Mouse (Mus musculus): ENCODE measurements around the gene Emsy. TPM values are rescaled to one million over a fixed set of nuclear protein-coding genes. Genes with fewer than 3 reads are reported as not detected.

The Emsy gene
- polyA plus RNA-seq, 1 experiment from 2014 or later = 41.5 TPM

DNA sequence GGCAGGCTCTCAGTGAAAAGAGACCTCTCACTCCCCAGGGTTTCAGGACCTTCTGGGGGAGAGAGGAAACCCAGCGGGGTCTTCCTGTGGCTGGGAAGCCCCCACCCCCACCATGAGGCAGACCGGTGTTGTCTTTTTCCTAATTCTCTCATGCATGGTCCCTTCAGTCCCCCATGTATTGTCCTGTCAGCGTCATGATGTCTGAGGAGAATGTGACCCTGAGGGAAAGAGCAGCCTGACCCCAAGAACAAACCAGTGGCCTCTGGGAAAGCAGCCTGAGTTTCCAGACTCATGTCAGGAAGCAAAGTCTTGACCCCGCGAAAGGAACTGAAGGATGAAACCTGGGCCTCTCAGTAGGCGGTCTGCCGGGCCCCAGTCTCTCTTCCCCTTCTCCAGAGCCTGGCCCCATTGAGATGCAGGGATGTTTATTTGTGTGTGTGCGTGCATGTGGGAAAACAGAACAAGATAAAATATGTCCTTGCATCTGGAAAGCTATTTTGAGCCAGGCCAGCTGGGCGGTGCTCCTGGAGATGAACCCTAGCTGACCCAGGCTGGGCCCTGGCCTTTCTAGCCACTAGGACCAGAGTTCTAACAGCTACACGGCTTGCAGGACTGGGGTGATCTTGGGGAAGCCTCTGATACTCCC, 84.2 kb downstream of the Emsy start:
- WGBS = 34% methylated on average over 10 of the region's 10 CpGs
- ATAC-seq (ENCODE audit: low FRiP score, low read depth) = no peak
- Histone ChIP-seq H3K36me3 (no peaks in the 10 kb centered on the region), H3K27me3 (no peaks in the 10 kb centered on the region), H3K4me2 (replicated peaks) (no peak overlapping the region), H3K9me3 (no peaks in the 10 kb centered on the region), H3K4me1 (0 out of 2 replicates have a peak, but pooled peaks cover 6% of the 10 kb centered on the region), H3K4me3 (no peak overlapping the region), H3K9ac (replicated peaks) (no peak overlapping the region), H3K27ac (replicated peaks) (no peak overlapping the region)

DNA sequence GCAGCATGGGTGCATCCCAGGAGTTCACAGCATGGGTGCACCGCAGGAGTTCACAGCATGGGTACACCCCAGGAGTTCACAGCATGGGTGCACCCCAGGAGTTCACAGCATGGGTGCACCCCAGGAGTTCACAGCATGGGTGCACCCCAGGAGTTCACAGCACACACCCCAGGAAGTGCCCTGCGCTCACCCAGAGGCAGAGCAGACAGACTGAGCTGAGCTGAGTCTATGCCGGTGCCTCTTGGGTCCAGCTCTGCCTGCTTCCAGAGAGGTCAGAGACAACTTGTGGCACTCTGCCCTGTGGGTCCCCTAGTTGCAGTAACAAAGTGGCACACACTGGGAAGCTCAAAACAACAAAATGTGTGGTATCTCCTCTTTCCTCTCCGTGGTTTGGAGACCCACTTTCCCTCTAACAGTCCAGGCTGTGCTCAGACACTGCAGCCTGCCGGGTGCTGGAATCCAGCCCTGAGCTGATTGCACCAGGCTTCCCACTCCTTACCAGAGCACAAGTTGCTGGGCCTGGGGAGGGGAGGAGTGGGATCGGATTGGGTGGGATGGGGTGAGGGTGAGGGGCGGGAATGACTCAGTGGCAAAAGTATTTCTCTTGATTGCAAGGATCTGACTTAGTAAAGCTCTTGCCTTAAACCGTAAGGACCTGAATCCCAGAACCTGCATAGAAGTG, 85.6 kb downstream of the Emsy start:
- H3K9me3 ChIP-seq = no peaks in the 10 kb centered on the region
- 66% methylated on average over 8 of the region's 8 CpGs for WGBS
- no peak overlapping the region for H3K27ac ChIP-seq (replicated peaks)
- no peak overlapping the region for H3K4me3 ChIP-seq
- no peak for ATAC-seq (ENCODE audit: low FRiP score, low read depth)
- H3K9ac ChIP-seq (replicated peaks) = no peak overlapping the region
- 0 out of 2 replicates have a peak, but pooled peaks cover 6% of the 10 kb centered on the region for H3K4me1 ChIP-seq
- H3K27me3 ChIP-seq = no peaks in the 10 kb centered on the region
- no peaks in the 10 kb centered on the region for H3K36me3 ChIP-seq
- H3K4me2 ChIP-seq (replicated peaks) = no peak overlapping the region

DNA sequence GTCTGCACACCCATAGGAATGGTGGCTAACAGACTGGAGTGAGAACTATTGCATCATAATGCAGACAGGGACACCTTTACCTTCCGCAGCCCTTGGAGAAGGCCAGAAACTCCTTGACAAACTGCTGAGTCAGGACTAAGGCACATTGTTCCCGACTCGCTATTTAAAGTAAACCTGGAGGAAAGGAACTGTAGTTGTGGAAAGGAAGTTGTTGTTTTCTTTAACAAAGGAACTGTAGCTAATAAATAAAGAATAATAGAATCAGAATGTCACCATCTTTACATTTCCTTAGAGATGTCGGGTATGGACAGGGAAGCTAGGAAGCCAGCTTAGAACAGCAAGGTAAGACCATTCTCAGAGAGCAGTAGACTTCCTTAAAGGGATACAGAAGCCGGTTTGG, 89.5 kb downstream of the Emsy start:
- 57% methylated on average over 5 of the region's 5 CpGs for WGBS
- Histone ChIP-seq H3K4me2 (replicated peaks) (no peak overlapping the region), H3K4me3 (no peak overlapping the region), H3K4me1 (0 out of 2 replicates have a peak, but pooled peaks cover under 1% of the 10 kb centered on the region), H3K27me3 (no peaks in the 10 kb centered on the region), H3K9me3 (no peaks in the 10 kb centered on the region), H3K9ac (replicated peaks) (no peak overlapping the region), H3K27ac (replicated peaks) (no peak overlapping the region), H3K36me3 (no peaks in the 10 kb centered on the region)
- no peak for ATAC-seq (ENCODE audit: low FRiP score, low read depth)

DNA sequence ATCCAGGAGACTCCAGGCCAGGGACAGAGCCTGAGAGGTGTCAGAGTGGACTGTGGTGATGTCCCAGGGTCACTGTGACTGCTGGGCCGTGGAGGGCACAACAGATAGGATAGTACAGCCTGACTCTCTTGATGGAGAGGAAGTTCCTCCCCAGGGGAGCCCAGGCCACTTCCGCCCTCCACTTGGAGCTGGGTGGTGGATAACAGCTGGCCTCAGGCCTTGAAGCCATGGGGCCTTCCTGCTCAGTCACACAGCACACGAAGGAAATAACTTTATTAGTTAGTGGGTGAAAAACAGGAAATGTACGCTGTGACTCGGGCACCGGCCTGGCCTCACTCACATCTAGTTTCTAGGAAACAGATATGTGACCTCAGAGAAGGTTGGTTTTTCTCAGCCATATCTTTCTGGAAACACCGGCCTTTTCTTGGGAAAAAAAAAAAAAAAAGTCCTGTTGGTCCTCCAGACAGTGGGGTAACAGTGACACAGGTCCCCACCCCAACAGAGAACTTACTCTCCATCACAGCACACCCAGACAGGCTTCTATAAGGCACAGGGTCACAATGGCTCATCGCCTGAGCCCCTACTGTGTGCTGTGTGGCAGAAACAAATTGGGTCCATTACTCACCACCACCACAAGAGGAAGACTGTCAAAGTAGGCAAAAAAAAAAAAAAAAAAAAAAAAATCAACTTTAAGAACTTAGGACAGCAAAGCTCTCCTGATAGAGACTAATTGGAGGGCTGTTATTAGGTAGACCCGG, 91.8 kb downstream of the Emsy start:
- Histone ChIP-seq H3K27me3 (no peaks in the 10 kb centered on the region), H3K4me2 (replicated peaks) (no peak overlapping the region), H3K4me3 (no peak overlapping the region), H3K9ac (replicated peaks) (no peak overlapping the region), H3K27ac (replicated peaks) (no peak overlapping the region), H3K36me3 (no peaks in the 10 kb centered on the region), H3K4me1 (no peaks in the 10 kb centered on the region), H3K9me3 (no peaks in the 10 kb centered on the region)
- ATAC-seq (ENCODE audit: low FRiP score, low read depth) = no peak
- 80% methylated on average over 9 of the region's 9 CpGs for WGBS

DNA sequence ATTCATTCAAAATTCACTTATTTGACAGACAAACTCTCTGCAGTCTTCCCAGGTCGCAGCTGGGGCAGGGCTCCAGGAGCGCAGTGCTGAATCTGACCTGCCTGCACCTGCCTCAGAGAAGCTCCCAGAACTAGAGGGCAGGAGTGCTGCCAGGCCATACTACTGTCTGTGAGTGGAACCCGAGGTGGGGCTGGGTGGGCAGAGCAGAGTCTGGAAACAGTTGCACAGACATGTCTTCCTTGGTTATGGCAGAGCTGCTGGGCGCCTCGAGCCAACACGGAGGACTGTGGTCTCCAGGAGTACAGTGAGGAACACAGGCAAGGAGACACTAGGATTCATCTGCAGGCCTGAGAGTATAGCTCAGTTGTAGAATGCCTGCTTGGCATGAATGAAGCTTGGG, 92.6 kb downstream of the Emsy start:
- 94% methylated on average over 6 of the region's 6 CpGs for WGBS
- no peak for ATAC-seq (ENCODE audit: low FRiP score, low read depth)
- Histone ChIP-seq H3K9me3 (no peaks in the 10 kb centered on the region), H3K4me2 (replicated peaks) (no peak overlapping the region), H3K27me3 (no peaks in the 10 kb centered on the region), H3K4me1 (no peaks in the 10 kb centered on the region), H3K9ac (replicated peaks) (no peak overlapping the region), H3K27ac (replicated peaks) (no peak overlapping the region), H3K4me3 (no peak overlapping the region), H3K36me3 (no peaks in the 10 kb centered on the region)

DNA sequence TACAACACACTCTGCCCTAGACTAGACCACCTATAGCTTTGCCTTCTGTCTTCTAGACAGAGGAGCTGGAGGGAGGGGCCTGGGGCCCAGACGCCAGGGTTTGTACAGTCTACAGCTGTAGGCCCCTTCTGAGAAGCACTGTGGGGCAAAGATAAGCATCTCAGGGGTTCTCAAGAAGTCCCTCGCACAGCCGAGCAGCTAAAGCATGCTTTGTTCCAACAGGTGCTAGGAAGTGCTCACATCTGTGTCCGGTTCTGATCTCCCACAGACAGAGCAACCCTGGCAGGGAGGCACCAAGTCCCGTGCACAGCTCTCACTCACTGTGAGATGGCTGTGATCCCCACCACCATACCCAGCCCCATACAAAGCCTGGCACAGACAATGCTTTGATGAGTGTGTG, 93.6 kb downstream of the Emsy start:
- ATAC-seq (ENCODE audit: low FRiP score, low read depth) = no peak
- no peaks in the 10 kb centered on the region for H3K27me3 ChIP-seq
- H3K27ac ChIP-seq (replicated peaks) = no peak overlapping the region
- H3K9me3 ChIP-seq = no peaks in the 10 kb centered on the region
- 82% methylated on average over 5 of the region's 5 CpGs for WGBS
- no peaks in the 10 kb centered on the region for H3K36me3 ChIP-seq
- no peak overlapping the region for H3K4me3 ChIP-seq
- no peak overlapping the region for H3K4me2 ChIP-seq (replicated peaks)
- H3K9ac ChIP-seq (replicated peaks) = no peak overlapping the region
- H3K4me1 ChIP-seq = no peaks in the 10 kb centered on the region

DNA sequence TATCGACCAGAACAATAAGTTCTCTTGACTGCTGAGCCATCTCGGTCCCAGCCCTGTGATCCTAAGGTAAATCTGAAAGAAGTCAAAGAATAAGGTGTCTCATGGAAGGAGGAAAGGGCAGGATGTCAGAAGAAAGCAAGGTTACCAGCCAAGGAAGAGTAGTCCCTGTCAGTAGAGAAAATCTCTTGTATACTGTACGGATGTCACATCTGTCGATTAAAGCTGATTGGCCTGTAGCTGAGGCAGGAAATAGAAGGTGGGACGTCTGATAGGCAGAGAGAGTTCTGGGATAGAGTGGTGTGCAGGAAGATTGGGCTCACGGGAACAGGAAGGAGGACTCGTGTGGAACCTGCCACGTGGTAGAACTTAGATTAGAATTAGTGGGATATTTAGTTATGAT, 94.4 kb downstream of the Emsy start:
- Histone ChIP-seq H3K4me2 (replicated peaks) (no peak overlapping the region), H3K36me3 (no peaks in the 10 kb centered on the region), H3K27me3 (no peaks in the 10 kb centered on the region), H3K9me3 (no peaks in the 10 kb centered on the region), H3K27ac (replicated peaks) (no peak overlapping the region), H3K4me1 (no peaks in the 10 kb centered on the region), H3K4me3 (no peak overlapping the region), H3K9ac (replicated peaks) (no peak overlapping the region)
- no peak for ATAC-seq (ENCODE audit: low FRiP score, low read depth)
- 81% methylated on average over 8 of the region's 8 CpGs for WGBS

DNA sequence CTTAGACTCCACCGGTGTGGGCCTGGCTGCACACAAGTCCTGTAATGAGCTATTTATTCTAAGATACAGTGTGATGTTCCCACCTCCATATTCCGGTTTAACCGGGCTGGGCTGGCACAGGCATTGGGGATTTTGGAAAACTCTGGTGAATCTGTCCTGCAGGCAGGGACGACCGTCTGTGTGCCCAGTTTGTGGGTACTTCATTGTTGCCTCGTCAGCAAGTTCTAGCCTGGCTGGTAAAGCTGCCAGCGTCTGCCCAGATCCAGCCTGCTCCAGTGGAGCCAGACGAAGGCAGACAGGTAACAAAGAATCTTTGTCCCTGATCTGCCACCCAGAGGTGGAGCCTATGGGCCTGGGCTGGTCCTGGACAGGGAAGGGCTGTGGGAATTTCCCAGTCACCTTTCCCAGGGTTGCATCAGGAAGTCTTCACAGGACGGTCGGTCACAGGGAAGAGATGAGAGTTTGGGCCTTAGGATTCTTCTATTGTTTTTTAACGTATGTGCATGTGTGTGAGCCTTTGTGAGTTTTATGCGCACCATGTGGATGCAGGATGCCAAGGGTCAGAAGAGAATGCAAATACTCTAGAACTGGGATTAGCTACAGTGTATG, 94.9 kb downstream of the Emsy start:
- ATAC-seq (ENCODE audit: low FRiP score, low read depth) = no peak
- WGBS = 79% methylated on average over 12 of the region's 12 CpGs

DNA sequence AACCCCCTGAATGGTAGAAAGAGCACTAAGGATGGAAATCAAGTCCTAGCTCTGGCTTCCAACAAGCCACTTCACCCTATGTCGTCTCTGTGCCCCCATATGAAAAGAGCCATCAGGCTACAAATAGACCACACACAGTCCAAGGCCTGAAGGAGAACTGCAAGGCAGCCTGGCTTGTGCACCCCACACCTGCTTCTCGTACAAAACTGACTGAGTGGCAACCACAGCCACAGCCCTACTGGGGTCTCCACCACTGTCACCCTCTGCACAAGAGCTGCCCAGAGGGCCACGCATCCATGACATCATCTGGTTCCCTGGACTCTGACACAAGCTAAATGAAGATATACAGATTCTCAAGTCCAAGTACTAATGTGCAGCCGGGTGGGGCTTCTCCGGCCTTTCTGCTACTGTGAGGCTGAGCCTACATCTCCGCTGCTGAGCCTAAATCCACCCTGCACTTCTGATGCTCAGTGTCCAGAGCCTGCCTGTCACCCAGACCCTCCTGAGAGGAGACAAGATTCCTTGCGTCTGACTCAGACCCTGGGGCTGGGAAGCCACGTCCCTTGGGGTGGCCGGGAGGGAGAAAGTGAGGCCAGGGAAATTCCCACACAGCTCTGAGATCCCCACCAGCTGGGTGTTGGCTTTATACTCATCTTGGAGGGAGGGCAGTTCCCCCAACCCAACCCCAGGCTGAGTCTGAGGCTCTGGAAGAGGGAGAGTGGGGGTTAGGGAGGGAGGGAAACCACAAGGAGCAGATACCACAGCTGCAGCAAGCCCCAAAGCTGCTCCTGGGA, 98.3 kb downstream of the Emsy start:
- H3K4me1 ChIP-seq = no peaks in the 10 kb centered on the region
- no peak overlapping the region for H3K27ac ChIP-seq (replicated peaks)
- no peak overlapping the region for H3K9ac ChIP-seq (replicated peaks)
- H3K27me3 ChIP-seq = no peaks in the 10 kb centered on the region
- H3K9me3 ChIP-seq = no peaks in the 10 kb centered on the region
- H3K36me3 ChIP-seq = no peaks in the 10 kb centered on the region
- no peak overlapping the region for H3K4me3 ChIP-seq
- 79% methylated on average over 9 of the region's 9 CpGs for WGBS
- H3K4me2 ChIP-seq (replicated peaks) = no peak overlapping the region
- ATAC-seq (ENCODE audit: low FRiP score, low read depth) = no peak

More for the DNA sequence above, 94.9 kb downstream of the Emsy start:
- H3K9me3 ChIP-seq = no peaks in the 10 kb centered on the region
- no peak overlapping the region for H3K27ac ChIP-seq (replicated peaks)
- H3K4me1 ChIP-seq = no peaks in the 10 kb centered on the region
- no peak overlapping the region for H3K9ac ChIP-seq (replicated peaks)
- H3K4me2 ChIP-seq (replicated peaks) = no peak overlapping the region
- no peaks in the 10 kb centered on the region for H3K27me3 ChIP-seq
- H3K36me3 ChIP-seq = no peaks in the 10 kb centered on the region
- H3K4me3 ChIP-seq = no peak overlapping the region

DNA sequence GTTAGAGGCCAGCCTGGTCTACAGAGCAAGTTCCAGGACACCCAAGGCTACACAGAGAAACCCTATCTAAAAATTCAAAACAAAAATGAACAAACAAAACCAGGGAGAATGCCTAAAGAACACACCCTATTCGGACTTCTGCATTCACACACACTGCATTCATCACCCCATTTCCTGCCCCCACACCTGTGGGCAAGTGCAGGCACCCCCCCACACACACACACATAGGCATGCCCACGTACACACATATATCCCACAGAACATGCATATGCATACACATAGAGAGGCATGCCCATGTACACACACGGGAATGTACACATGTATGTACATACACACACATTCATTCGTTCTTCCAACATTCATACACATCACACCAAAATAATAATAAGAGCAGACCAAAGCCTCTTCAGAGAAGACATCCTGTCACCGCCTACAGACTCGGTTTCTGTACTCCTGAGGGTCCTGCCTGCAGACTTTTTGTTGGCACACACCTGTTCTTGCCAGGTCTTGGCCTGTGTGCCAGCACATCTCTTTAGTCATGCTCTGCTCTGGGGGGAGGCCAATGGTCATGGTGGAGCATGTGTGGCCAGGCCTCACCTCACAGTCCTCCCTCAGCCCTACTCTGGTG, 99.7 kb downstream of the Emsy start:
- H3K36me3 ChIP-seq = no peaks in the 10 kb centered on the region
- no peak overlapping the region for H3K9ac ChIP-seq (replicated peaks)
- no peaks in the 10 kb centered on the region for H3K4me1 ChIP-seq
- H3K4me3 ChIP-seq = no peak overlapping the region
- no peak overlapping the region for H3K4me2 ChIP-seq (replicated peaks)
- 93% methylated on average over 6 of the region's 6 CpGs for WGBS
- H3K9me3 ChIP-seq = no peaks in the 10 kb centered on the region
- H3K27me3 ChIP-seq = no peaks in the 10 kb centered on the region
- ATAC-seq (ENCODE audit: low FRiP score, low read depth) = no peak
- H3K27ac ChIP-seq (replicated peaks) = no peak overlapping the region

DNA sequence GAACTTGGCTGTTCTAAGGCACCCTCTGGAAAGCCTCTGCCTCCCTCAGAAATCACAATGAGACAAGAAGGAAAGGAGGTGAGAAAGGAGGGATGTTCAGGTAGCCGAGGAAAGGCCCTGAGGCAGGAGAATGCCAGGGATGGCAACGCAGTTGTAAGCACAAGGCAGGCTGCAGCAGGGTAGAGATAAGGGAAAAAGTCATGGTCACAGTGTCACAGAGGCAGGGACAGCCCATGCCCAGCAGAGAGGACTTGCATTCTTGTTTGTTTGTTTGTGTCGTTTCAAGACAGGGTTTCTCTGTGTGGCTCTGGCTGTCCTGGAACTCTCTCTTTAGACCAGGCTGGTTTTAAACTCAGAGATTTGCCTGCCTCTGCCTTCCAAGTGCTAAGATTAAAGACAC, 105.5 kb downstream of the Emsy start:
- ATAC-seq (ENCODE audit: low FRiP score, low read depth) = no peak
- H3K27ac ChIP-seq (replicated peaks) = no peak overlapping the region
- no peak overlapping the region for H3K4me3 ChIP-seq
- H3K4me1 ChIP-seq = no peaks in the 10 kb centered on the region
- no peaks in the 10 kb centered on the region for H3K9me3 ChIP-seq
- no peak overlapping the region for H3K4me2 ChIP-seq (replicated peaks)
- H3K9ac ChIP-seq (replicated peaks) = no peak overlapping the region
- 84% methylated on average over 3 of the region's 3 CpGs for WGBS
- H3K36me3 ChIP-seq = no peaks in the 10 kb centered on the region
- no peaks in the 10 kb centered on the region for H3K27me3 ChIP-seq

All from midbrain, embryonic 12.5 days (tissue).